Mouse (Mus musculus): ENCODE measurements around the gene Lgals1. TPM values are rescaled to one million over a fixed set of nuclear protein-coding genes. Genes with fewer than 3 reads are reported as not detected.

Lgals1 gene
- polyA plus RNA-seq, 1 experiment, result 1,245 TPM

DNA sequence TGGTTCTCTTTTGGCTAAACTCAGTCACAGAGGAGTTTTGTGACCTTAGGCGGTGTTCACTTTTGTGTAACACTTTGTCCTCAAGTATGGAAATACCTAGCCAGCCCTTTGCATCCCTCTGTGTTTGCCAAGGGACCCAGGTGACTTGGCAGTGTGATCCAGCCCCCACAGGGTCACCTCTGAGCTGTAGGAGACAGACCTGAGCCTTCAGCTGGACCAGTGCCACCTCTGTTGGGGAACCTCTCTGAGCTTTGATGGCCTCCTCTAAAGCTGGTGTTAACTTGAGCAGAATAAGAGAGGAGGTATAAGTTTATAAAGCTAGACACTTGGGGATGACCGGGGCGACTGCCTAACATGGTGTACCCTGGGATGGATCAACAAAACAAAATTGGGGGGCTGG, 22.4 kb downstream of the Lgals1 start:
- H3K27ac ChIP-seq (ENCODE audit: insufficient read depth, low read depth, low read length), result no peak overlapping the region
- no peak for TF ChIP-seq CTCF (IDR thresholded peaks at IDR 0.05; ENCODE audit: low read depth, low read length)
- H3K4me3 ChIP-seq (ENCODE audit: insufficient read depth, low read length), result no peak overlapping the region
- H3K4me1 ChIP-seq (ENCODE audit: control insufficient read depth, insufficient read depth, low read length), result peaks cover 5% of the 10 kb centered on the region; the same call in 1 of the 2 replicates

GRCm38 (mm10) chr15:78955663-78956062, 29.1 kb downstream of the Lgals1 start:
- no peak for TF ChIP-seq POLR2A (IDR thresholded peaks at IDR 0.05; ENCODE audit: borderline replicate concordance, low read depth, low read length)
- no peak for TF ChIP-seq CTCF (IDR thresholded peaks at IDR 0.05; ENCODE audit: low read depth, low read length)
- no peak overlapping the region for H3K27ac ChIP-seq (ENCODE audit: insufficient read depth, low read depth, low read length)
- no peak overlapping the region for H3K4me3 ChIP-seq (ENCODE audit: insufficient read depth, low read length)

GRCm38 (mm10) chr15:78956351-78956750, 29.8 kb downstream of the Lgals1 start:
- Histone ChIP-seq H3K4me1 (ENCODE audit: control insufficient read depth, insufficient read depth, low read length) (peaks cover 4% of the 10 kb centered on the region), H3K27ac (ENCODE audit: insufficient read depth, low read depth, low read length) (no peak overlapping the region)
- TF ChIP-seq CTCF (IDR thresholded peaks at IDR 0.05; ENCODE audit: low read depth, low read length), result no peak
- no peak for TF ChIP-seq POLR2A (IDR thresholded peaks at IDR 0.05; ENCODE audit: borderline replicate concordance, low read depth, low read length)

More at GRCm38 (mm10) chr15:78955663-78956062, 29.1 kb downstream of the Lgals1 start:
- H3K4me1 ChIP-seq (ENCODE audit: control insufficient read depth, insufficient read depth, low read length), result peaks cover 4% of the 10 kb centered on the region

DNA sequence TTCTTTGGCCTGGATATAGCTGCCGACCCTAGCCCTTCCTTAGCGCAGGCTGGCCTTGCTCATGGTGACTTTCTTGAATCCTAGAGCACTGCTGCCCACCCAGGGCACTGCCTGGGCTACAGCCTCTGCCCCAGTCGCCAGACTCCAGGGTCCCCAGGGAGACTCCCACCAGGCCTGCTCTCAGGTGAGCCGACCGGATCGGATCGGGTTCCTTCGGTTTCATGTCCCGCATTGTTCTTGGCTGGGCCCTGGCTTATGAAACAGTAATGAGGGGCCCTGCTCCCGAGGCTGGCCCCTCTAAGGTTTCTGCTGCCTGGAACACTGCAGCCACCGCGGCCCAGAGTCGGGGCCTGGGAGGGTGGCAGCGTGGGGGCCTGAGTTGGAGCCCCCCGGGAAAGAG, 30.5 kb downstream of the Lgals1 start:
- no peak for TF ChIP-seq CTCF (IDR thresholded peaks at IDR 0.05; ENCODE audit: low read depth, low read length)
- no peak for TF ChIP-seq POLR2A (IDR thresholded peaks at IDR 0.05; ENCODE audit: borderline replicate concordance, low read depth, low read length)
- H3K27ac ChIP-seq (ENCODE audit: insufficient read depth, low read depth, low read length), result no peak overlapping the region
- H3K4me1 ChIP-seq (ENCODE audit: control insufficient read depth, insufficient read depth, low read length), result peaks cover 4% of the 10 kb centered on the region
- H3K4me3 ChIP-seq (ENCODE audit: insufficient read depth, low read length), result no peak overlapping the region

More at GRCm38 (mm10) chr15:78956351-78956750, 29.8 kb downstream of the Lgals1 start:
- H3K4me3 ChIP-seq (ENCODE audit: insufficient read depth, low read length), result no peak overlapping the region

DNA sequence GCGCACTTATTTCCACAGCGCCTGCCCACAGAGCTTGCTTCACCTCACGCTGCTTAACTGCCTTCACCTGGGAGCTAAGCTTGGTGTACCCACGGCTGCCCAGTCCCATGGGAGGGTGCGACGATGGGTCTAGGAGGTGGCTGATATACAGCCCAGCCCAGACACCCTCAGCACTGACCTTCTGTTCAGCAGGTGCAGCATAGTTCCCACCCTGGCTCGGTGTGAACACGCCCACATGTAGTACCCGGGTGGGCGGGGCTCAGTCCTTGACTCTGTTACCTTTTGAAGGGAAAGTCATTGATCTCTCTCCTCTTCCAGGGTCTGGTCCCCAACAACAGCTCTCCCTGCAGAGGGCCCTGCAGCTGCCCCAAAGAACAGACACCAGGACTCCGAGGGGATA, 33.0 kb downstream of the Lgals1 start:
- H3K4me1 ChIP-seq (ENCODE audit: control insufficient read depth, insufficient read depth, low read length), result peaks cover 4% of the 10 kb centered on the region
- H3K27ac ChIP-seq (ENCODE audit: insufficient read depth, low read depth, low read length), result no peak overlapping the region
- TF ChIP-seq POLR2A (IDR thresholded peaks at IDR 0.05; ENCODE audit: borderline replicate concordance, low read depth, low read length) (no peak), CTCF (IDR thresholded peaks at IDR 0.05; ENCODE audit: low read depth, low read length) (no peak)
- no peak overlapping the region for H3K4me3 ChIP-seq (ENCODE audit: insufficient read depth, low read length)

GRCm38 (mm10) chr15:78960088-78960487, 33.6 kb downstream of the Lgals1 start:
- Histone ChIP-seq H3K4me1 (ENCODE audit: control insufficient read depth, insufficient read depth, low read length) (peaks cover 4% of the 10 kb centered on the region), H3K4me3 (ENCODE audit: insufficient read depth, low read length) (no peak overlapping the region), H3K27ac (ENCODE audit: insufficient read depth, low read depth, low read length) (no peak overlapping the region)
- TF ChIP-seq CTCF (IDR thresholded peaks at IDR 0.05; ENCODE audit: low read depth, low read length) (no peak), POLR2A (IDR thresholded peaks at IDR 0.05; ENCODE audit: borderline replicate concordance, low read depth, low read length) (no peak)

DNA sequence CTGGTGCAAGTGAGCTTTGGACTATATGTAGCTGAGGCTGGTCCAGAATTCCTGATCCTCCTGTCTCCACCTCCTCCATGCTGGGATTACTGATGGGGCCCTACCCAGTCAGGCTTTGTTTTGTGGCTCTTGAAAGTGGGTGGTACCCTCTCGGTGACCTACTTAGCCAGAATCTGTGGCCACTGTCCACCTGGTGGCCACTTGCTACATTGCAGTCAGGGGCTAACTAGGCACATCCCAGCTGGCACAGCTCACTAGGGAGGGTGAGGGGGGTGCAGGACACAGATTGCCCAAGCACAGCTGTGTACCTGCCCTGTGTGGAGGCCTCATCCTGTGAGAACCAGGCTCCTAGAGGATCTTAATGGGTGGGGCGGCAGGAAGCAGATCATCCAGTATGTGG, 36.4 kb downstream of the Lgals1 start:
- H3K27ac ChIP-seq (ENCODE audit: insufficient read depth, low read depth, low read length), result no peak overlapping the region
- H3K4me1 ChIP-seq (ENCODE audit: control insufficient read depth, insufficient read depth, low read length), result peaks cover 4% of the 10 kb centered on the region
- TF ChIP-seq POLR2A (IDR thresholded peaks at IDR 0.05; ENCODE audit: borderline replicate concordance, low read depth, low read length), result no peak
- peak; percentile 73 for TF ChIP-seq CTCF (IDR thresholded peaks at IDR 0.05; ENCODE audit: low read depth, low read length)
- H3K4me3 ChIP-seq (ENCODE audit: insufficient read depth, low read length), result no peak overlapping the region

GRCm38 (mm10) chr15:78971626-78972025, 45.1 kb downstream of the Lgals1 start:
- no peak overlapping the region for H3K27ac ChIP-seq (ENCODE audit: insufficient read depth, low read depth, low read length)
- H3K4me3 ChIP-seq (ENCODE audit: insufficient read depth, low read length), result no peak overlapping the region
- peaks cover under 1% of the 10 kb centered on the region for H3K4me1 ChIP-seq (ENCODE audit: control insufficient read depth, insufficient read depth, low read length)
- TF ChIP-seq POLR2A (IDR thresholded peaks at IDR 0.05; ENCODE audit: borderline replicate concordance, low read depth, low read length) (no peak), CTCF (IDR thresholded peaks at IDR 0.05; ENCODE audit: low read depth, low read length) (no peak)

DNA sequence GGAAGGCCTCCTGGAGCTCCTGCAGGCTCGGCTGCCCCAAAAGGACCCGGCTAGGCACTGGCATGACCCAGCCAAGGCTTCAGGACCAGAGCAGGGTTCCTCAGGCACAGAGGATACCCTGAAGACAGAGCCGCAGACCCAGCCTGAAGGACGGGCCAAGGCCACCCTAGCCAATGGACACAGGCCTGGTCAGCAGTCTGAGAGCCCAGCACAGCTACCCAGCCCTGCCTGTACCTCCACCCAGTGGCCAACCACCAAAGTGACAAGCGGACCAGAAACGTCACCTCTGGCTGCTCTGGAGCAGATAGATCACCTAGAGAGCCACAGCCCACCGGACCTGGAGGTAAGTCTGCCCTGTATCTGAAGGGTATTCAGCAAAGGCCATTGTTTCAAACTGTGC, 47.4 kb downstream of the Lgals1 start:
- Histone ChIP-seq H3K4me1 (ENCODE audit: control insufficient read depth, insufficient read depth, low read length) (peaks cover 23% of the 10 kb centered on the region), H3K4me3 (ENCODE audit: insufficient read depth, low read length) (no peak overlapping the region), H3K27ac (ENCODE audit: insufficient read depth, low read depth, low read length) (no peak overlapping the region)
- TF ChIP-seq POLR2A (IDR thresholded peaks at IDR 0.05; ENCODE audit: borderline replicate concordance, low read depth, low read length), result no peak
- TF ChIP-seq CTCF (IDR thresholded peaks at IDR 0.05; ENCODE audit: low read depth, low read length), result no peak

GRCm38 (mm10) chr15:78977676-78978159, 51.2 kb downstream of the Lgals1 start:
- Histone ChIP-seq H3K27ac (ENCODE audit: insufficient read depth, low read depth, low read length) (no peak overlapping the region), H3K4me1 (ENCODE audit: control insufficient read depth, insufficient read depth, low read length) (peaks cover 33% of the 10 kb centered on the region)
- TF ChIP-seq CTCF (IDR thresholded peaks at IDR 0.05; ENCODE audit: low read depth, low read length) (no peak), POLR2A (IDR thresholded peaks at IDR 0.05; ENCODE audit: borderline replicate concordance, low read depth, low read length) (no peak)

GRCm38 (mm10) chr15:78978875-78979274, 52.4 kb downstream of the Lgals1 start:
- no peak overlapping the region for H3K4me3 ChIP-seq (ENCODE audit: insufficient read depth, low read length)
- TF ChIP-seq POLR2A (IDR thresholded peaks at IDR 0.05; ENCODE audit: borderline replicate concordance, low read depth, low read length), result no peak
- TF ChIP-seq CTCF (IDR thresholded peaks at IDR 0.05; ENCODE audit: low read depth, low read length), result no peak
- H3K27ac ChIP-seq (ENCODE audit: insufficient read depth, low read depth, low read length), result peak overlapping the region; percentile 70
- H3K4me1 ChIP-seq (ENCODE audit: control insufficient read depth, insufficient read depth, low read length), result peaks cover 35% of the 10 kb centered on the region

More at GRCm38 (mm10) chr15:78977676-78978159, 51.2 kb downstream of the Lgals1 start:
- no peak overlapping the region for H3K4me3 ChIP-seq (ENCODE audit: insufficient read depth, low read length)

Other genes starting within 250 kb of the Lgals1 start
- gene Elfn2, start 208.0 kb upstream of the Lgals1 start, polyA plus RNA-seq (2012; ENCODE audit: insufficient read depth, insufficient read length, missing spikeins), result not detected in 2 replicates
- gene Mfng, start 153.2 kb upstream of the Lgals1 start, polyA plus RNA-seq (2012; ENCODE audit: insufficient read depth, insufficient read length, missing spikeins), result 14.0 and 16.2 TPM in 2 replicates
- gene Card10, start 123.7 kb upstream of the Lgals1 start, polyA plus RNA-seq (2012; ENCODE audit: insufficient read depth, insufficient read length, missing spikeins), result 0.23 TPM in 1 of 2 replicates, not detected in the other
- 0.31 and 0.36 TPM in 2 replicates for gene Cdc42ep1, start 84.1 kb upstream of the Lgals1 start, polyA plus RNA-seq (2012; ENCODE audit: insufficient read depth, insufficient read length, missing spikeins)
- not detected in 2 replicates for gene Lgals2, start 71.2 kb upstream of the Lgals1 start, polyA plus RNA-seq (2012; ENCODE audit: insufficient read depth, insufficient read length, missing spikeins)
- 68.7 and 76.5 TPM in 2 replicates for gene Gga1, start 49.5 kb upstream of the Lgals1 start, polyA plus RNA-seq (2012; ENCODE audit: insufficient read depth, insufficient read length, missing spikeins)
- not detected in 2 replicates for gene Gm49510, start 27.1 kb upstream of the Lgals1 start, polyA plus RNA-seq (2012; ENCODE audit: insufficient read depth, insufficient read length, missing spikeins)
- gene Sh3bp1, start 27.0 kb upstream of the Lgals1 start, polyA plus RNA-seq (2012; ENCODE audit: insufficient read depth, insufficient read length, missing spikeins), result 158 and 180 TPM in 2 replicates
- 1.7 and 2.3 TPM in 2 replicates for gene Pdxp, start 12.8 kb upstream of the Lgals1 start, polyA plus RNA-seq (2012; ENCODE audit: insufficient read depth, insufficient read length, missing spikeins)
- 25.7 and 28.1 TPM in 2 replicates for gene Nol12, start 8.2 kb downstream of the Lgals1 start, polyA plus RNA-seq (2012; ENCODE audit: insufficient read depth, insufficient read length, missing spikeins)
- gene Triobp, start 21.0 kb downstream of the Lgals1 start, polyA plus RNA-seq (2012; ENCODE audit: insufficient read depth, insufficient read length, missing spikeins), result 28.7 and 33.2 TPM in 2 replicates
- 87.7 and 88.8 TPM in 2 replicates for gene H1f0, start 101.7 kb downstream of the Lgals1 start, polyA plus RNA-seq (2012; ENCODE audit: insufficient read depth, insufficient read length, missing spikeins)
- gene Galr3, start 115.2 kb downstream of the Lgals1 start, polyA plus RNA-seq (2012; ENCODE audit: insufficient read depth, insufficient read length, missing spikeins), result not detected in 2 replicates
- 14.0 TPM in 2 replicates for gene Ankrd54, start 136.2 kb downstream of the Lgals1 start, polyA plus RNA-seq (2012; ENCODE audit: insufficient read depth, insufficient read length, missing spikeins)
- 99.4 and 114 TPM in 2 replicates for gene Eif3l, start 148.5 kb downstream of the Lgals1 start, polyA plus RNA-seq (2012; ENCODE audit: insufficient read depth, insufficient read length, missing spikeins)
- gene Micall1, start 182.2 kb downstream of the Lgals1 start, polyA plus RNA-seq (2012; ENCODE audit: insufficient read depth, insufficient read length, missing spikeins), result 16.2 and 16.3 TPM in 2 replicates
- 107 and 110 TPM in 2 replicates for gene Polr2f, start 214.3 kb downstream of the Lgals1 start, polyA plus RNA-seq (2012; ENCODE audit: insufficient read depth, insufficient read length, missing spikeins)
- 1.6 TPM in 1 of 2 replicates, not detected in the other for gene 1700088E04Rik, start 214.5 kb downstream of the Lgals1 start, polyA plus RNA-seq (2012; ENCODE audit: insufficient read depth, insufficient read length, missing spikeins)
- gene Sox10, start 238.5 kb downstream of the Lgals1 start, polyA plus RNA-seq (2012; ENCODE audit: insufficient read depth, insufficient read length, missing spikeins), result not detected in 2 replicates

All from bone marrow macrophage, adult 2 months (primary cell).